Mouse (Mus musculus): Measurements from ENCODE around the gene Spic. TPM values are rescaled to one million over a fixed set of nuclear protein-coding genes. Genes with fewer than 3 reads are reported as not detected.
A peak's percentile ranks its signal among the peaks of the same experiment; 100 is the strongest.

The Spic gene
- polyA plus RNA-seq (2015; fragmentation: Nextera tagmentation; extraction: Ambion mirVana): not detected in 2 replicates

- H3K4me3 ChIP-seq: no peak within 1 kb of the TSS
- no peak within 1 kb of the TSS for H3K4me2 ChIP-seq (replicated peaks)
- H3K27ac ChIP-seq: no peak within 1 kb of the TSS
- ATAC-seq (ENCODE audit: low FRiP score, low read depth): no peak
- no peaks in the 10 kb centered on the region for H3K9me3 ChIP-seq
- no peak within 1 kb of the TSS for H3K9ac ChIP-seq
- H3K4me1 ChIP-seq: no peaks in the 10 kb centered on the region
- no peaks in the 10 kb centered on the region for H3K27me3 ChIP-seq
- WGBS: 71% methylated on average over 5 of the region's 5 CpGs
- H3K36me3 ChIP-seq: no peaks in the 10 kb centered on the region
Observed at GRCm38 (mm10) chr10:88684925-88685324, at the start of gene Spic. TSS of gene Spic (minus strand) at chr10:88685015.

- Histone ChIP-seq H3K36me3 (peaks cover 20% of the 10 kb centered on the region), H3K9ac (peak overlapping the region; percentile 97), H3K4me2 (replicated peaks) (peak overlapping the region; percentile 89), H3K27ac (no peak overlapping the region), H3K4me3 (peak overlapping the region; percentile 99), H3K9me3 (no peaks in the 10 kb centered on the region), H3K4me1 (peaks cover 12% of the 10 kb centered on the region), H3K27me3 (no peaks in the 10 kb centered on the region)
- ATAC-seq (ENCODE audit: low FRiP score, low read depth): no peak
- 9% methylated on average over 6 of the region's 6 CpGs for WGBS
Observed at GRCm38 (mm10) chr10:88732309-88732622, 47.5 kb upstream of the Spic start.

- Histone ChIP-seq H3K4me3 (peak overlapping the region; percentile 99), H3K27me3 (no peaks in the 10 kb centered on the region), H3K36me3 (peaks cover 14% of the 10 kb centered on the region), H3K9ac (peak overlapping the region; percentile 97), H3K4me2 (replicated peaks) (peak overlapping the region; percentile 89), H3K27ac (peak overlapping the region; percentile 87), H3K9me3 (no peaks in the 10 kb centered on the region), H3K4me1 (peaks cover 12% of the 10 kb centered on the region)
- WGBS: 2% methylated on average over 61 of the region's 61 CpGs
- ATAC-seq (ENCODE audit: low FRiP score, low read depth): peak; percentile 42; the same call in 1 of the 2 replicates
Observed at GRCm38 (mm10) chr10:88731496-88732308, 46.9 kb upstream of the Spic start.

- Histone ChIP-seq H3K36me3 (peaks cover 7% of the 10 kb centered on the region; the same call in 1 of the 2 replicates), H3K9ac (peak within 1 kb of the TSS; percentile 97), H3K4me1 (peaks cover 12% of the 10 kb centered on the region), H3K9me3 (no peaks in the 10 kb centered on the region), H3K27me3 (no peaks in the 10 kb centered on the region), H3K4me3 (peak within 1 kb of the TSS; percentile 99), H3K27ac (peak within 1 kb of the TSS; percentile 87), H3K4me2 (replicated peaks) (peak within 1 kb of the TSS; percentile 89)
- under 1% methylated on average over 65 of the region's 65 CpGs for WGBS
- peak; percentile 96 for ATAC-seq (ENCODE audit: low FRiP score, low read depth)
Observed at GRCm38 (mm10) chr10:88730571-88731495, 46.0 kb upstream of the Spic start, which contains the start of gene Arl1. TSS of gene Arl1 (plus strand) at chr10:88730858.

- H3K4me3 ChIP-seq: no peak overlapping the region
- no peaks in the 10 kb centered on the region for H3K9me3 ChIP-seq
- ATAC-seq (ENCODE audit: low FRiP score, low read depth): no peak
- no peak overlapping the region for H3K27ac ChIP-seq
- H3K4me1 ChIP-seq: peaks cover 12% of the 10 kb centered on the region
- H3K27me3 ChIP-seq: no peaks in the 10 kb centered on the region
- no peak overlapping the region for H3K9ac ChIP-seq
- no peak overlapping the region for H3K4me2 ChIP-seq (replicated peaks)
- no peaks in the 10 kb centered on the region for H3K36me3 ChIP-seq
- WGBS: 67% methylated on average over 8 of the region's 8 CpGs
Observed at GRCm38 (mm10) chr10:88728166-88728565, 43.4 kb upstream of the Spic start.

- Histone ChIP-seq H3K4me1 (peaks cover 4% of the 10 kb centered on the region), H3K9me3 (no peaks in the 10 kb centered on the region), H3K27me3 (no peaks in the 10 kb centered on the region), H3K4me3 (no peak overlapping the region), H3K36me3 (no peaks in the 10 kb centered on the region), H3K4me2 (replicated peaks) (no peak overlapping the region), H3K9ac (no peak overlapping the region), H3K27ac (no peak overlapping the region)
- WGBS: 39% methylated on average over 1 of the region's 1 CpGs
- no peak for ATAC-seq (ENCODE audit: low FRiP score, low read depth)
Observed at GRCm38 (mm10) chr10:88727128-88727527, 42.3 kb upstream of the Spic start.

- Histone ChIP-seq H3K27me3 (no peaks in the 10 kb centered on the region), H3K27ac (no peak overlapping the region), H3K9me3 (no peaks in the 10 kb centered on the region), H3K36me3 (no peaks in the 10 kb centered on the region), H3K4me2 (replicated peaks) (no peak overlapping the region), H3K4me1 (0 out of 2 replicates have a peak, but pooled peaks cover 2% of the 10 kb centered on the region), H3K9ac (no peak overlapping the region), H3K4me3 (no peak overlapping the region)
- no peak for ATAC-seq (ENCODE audit: low FRiP score, low read depth)
- WGBS: 49% methylated on average over 2 of the region's 2 CpGs
Observed at GRCm38 (mm10) chr10:88725343-88725742, 40.5 kb upstream of the Spic start.

GRCm38 (mm10) chr10:88719618-88720017 lies 34.8 kb upstream of the Spic start:
- WGBS: 87% methylated on average over 1 of the region's 1 CpGs
- Histone ChIP-seq H3K4me2 (replicated peaks) (no peak overlapping the region), H3K4me3 (no peak overlapping the region), H3K4me1 (no peaks in the 10 kb centered on the region), H3K9me3 (no peaks in the 10 kb centered on the region), H3K9ac (no peak overlapping the region), H3K27me3 (no peaks in the 10 kb centered on the region), H3K27ac (no peak overlapping the region), H3K36me3 (no peaks in the 10 kb centered on the region)
- ATAC-seq (ENCODE audit: low FRiP score, low read depth): no peak

GRCm38 (mm10) chr10:88717756-88718025 lies 32.9 kb upstream of the Spic start:
- WGBS: 42% methylated on average over 2 of the region's 2 CpGs
- Histone ChIP-seq H3K9ac (no peak overlapping the region), H3K36me3 (no peaks in the 10 kb centered on the region), H3K4me3 (no peak overlapping the region), H3K27ac (no peak overlapping the region), H3K9me3 (no peaks in the 10 kb centered on the region), H3K27me3 (no peaks in the 10 kb centered on the region), H3K4me2 (replicated peaks) (no peak overlapping the region), H3K4me1 (no peaks in the 10 kb centered on the region)
- no peak for ATAC-seq (ENCODE audit: low FRiP score, low read depth)

GRCm38 (mm10) chr10:88716986-88717755 lies 32.4 kb upstream of the Spic start:
- no peak for ATAC-seq (ENCODE audit: low FRiP score, low read depth)
- H3K9ac ChIP-seq: no peak overlapping the region
- no peaks in the 10 kb centered on the region for H3K36me3 ChIP-seq
- H3K27me3 ChIP-seq: no peaks in the 10 kb centered on the region
- H3K27ac ChIP-seq: no peak overlapping the region
- H3K4me2 ChIP-seq (replicated peaks): no peak overlapping the region
- no peak overlapping the region for H3K4me3 ChIP-seq
- 50% methylated on average over 13 of the region's 13 CpGs for WGBS
- no peaks in the 10 kb centered on the region for H3K9me3 ChIP-seq
- no peaks in the 10 kb centered on the region for H3K4me1 ChIP-seq

GRCm38 (mm10) chr10:88715621-88716020 lies 30.8 kb upstream of the Spic start:
- Histone ChIP-seq H3K9me3 (no peaks in the 10 kb centered on the region), H3K4me2 (replicated peaks) (no peak overlapping the region), H3K4me1 (no peaks in the 10 kb centered on the region), H3K4me3 (no peak overlapping the region), H3K9ac (no peak overlapping the region), H3K27me3 (no peaks in the 10 kb centered on the region), H3K27ac (no peak overlapping the region), H3K36me3 (no peaks in the 10 kb centered on the region)
- no peak for ATAC-seq (ENCODE audit: low FRiP score, low read depth)
- 79% methylated on average over 6 of the region's 6 CpGs for WGBS

- Histone ChIP-seq H3K4me1 (no peaks in the 10 kb centered on the region), H3K4me3 (no peak overlapping the region), H3K27me3 (no peaks in the 10 kb centered on the region), H3K36me3 (no peaks in the 10 kb centered on the region), H3K27ac (no peak overlapping the region), H3K4me2 (replicated peaks) (no peak overlapping the region), H3K9ac (no peak overlapping the region), H3K9me3 (no peaks in the 10 kb centered on the region)
- ATAC-seq (ENCODE audit: low FRiP score, low read depth): no peak
- 80% methylated on average over 4 of the region's 4 CpGs for WGBS
Observed at GRCm38 (mm10) chr10:88714744-88715143, 29.9 kb upstream of the Spic start.
